Mouse (Mus musculus): ENCODE data around the gene Ddx42. TPM values are rescaled to one million over a fixed set of nuclear protein-coding genes. Genes with fewer than 3 reads are reported as not detected.

Ddx42 gene
- 104 TPM for polyA plus RNA-seq (2017; shearing (Covaris generic))

DNA sequence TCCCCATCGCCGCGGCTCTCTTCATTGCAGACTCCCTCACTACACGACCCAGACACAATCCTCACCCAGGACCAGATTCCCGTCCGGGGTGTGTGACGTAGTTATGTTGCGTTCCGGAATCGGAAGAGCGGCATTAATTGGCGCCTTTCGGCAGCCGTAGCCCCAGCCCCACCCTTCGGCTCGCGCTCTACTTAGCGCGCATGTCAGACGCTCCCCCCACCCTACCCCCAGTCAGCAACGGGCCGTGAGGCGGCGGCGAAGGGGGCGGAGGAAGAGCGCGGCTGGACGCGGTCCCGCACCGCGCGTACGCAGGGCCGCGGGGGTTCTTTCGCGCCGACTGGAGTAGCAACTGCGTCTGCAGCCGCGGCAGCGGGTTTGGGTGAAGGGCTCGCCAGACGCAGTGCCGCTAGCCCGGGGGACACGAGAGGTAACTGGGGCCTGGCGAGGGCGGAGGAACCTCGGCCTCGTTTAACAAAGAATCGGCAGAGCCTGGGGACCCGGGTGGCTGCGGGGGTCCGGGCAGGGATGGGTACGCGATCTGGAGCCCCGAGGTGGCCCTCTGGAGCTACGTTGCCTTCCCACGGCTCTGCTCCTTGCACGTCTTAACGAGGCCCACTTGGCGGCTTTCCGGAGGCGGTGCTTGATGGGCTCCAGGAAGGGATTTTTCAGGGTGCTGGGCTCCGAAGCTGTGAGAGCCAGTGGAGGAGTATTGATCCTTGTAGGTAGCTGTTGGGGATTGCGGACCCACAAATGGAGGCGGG lies at the start of gene Ddx42:
Gene Ddx42 (plus strand): TSS at position 197 of the 761 bp plus-strand sequence.

DNA sequence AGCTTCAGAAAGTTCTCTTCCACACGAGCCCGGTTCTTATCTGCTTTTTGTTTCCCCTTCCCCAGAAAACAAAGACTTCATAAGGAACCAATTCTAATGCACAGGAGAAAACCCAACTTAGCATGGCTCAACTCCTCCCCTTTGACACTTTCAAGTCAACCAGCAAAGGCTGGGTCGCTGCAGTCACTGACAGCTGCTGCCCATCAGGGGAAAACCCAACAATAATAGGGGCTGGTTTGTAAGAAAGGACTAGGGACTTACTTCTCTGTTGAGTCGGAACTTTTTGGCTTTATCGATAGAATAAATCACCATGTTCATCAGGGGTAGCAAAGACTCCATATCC lies 14.6 kb upstream of the Ddx42 start, which contains the start of gene Strada:
Gene Strada (minus strand): TSS at position 46 of the 343 bp plus-strand sequence.

DNA sequence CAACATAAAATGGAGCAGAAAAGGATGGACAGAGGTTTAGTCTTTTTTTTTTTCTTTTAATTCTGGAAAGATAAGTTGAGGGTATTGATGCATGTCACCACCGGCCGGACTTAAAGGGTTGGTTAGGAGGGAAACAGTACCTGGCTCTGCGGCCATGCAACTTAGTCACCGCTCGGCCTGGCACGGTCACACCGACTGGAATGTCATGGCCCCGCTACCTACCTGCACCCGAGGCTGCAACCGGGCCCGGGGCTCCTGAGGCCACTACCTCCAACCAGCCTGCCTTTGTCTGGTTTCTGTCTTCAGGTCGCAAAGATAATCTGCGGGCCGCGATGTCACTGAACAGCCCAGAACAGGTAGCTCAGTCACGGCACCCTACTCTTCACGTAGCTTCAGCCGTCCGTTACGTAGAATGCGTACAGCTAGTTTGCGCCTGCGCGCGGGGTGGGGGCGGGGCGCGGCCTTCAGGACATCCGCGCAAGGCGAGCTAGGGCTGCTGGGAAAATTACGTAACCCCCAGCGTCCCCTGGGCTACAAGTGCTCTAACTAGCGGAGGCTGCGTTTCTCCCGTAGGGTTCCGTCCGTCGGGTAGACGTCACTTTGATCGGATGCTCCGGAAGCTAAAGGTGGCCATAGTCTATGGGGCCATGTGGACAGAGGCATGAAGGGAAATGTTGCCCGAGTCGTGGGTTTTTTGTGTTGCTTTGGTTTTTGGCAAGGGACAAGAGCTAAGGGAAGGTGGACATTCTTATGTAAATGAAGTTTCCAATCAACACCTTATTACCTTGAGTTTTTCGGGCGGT lies 598 bp upstream of the Ddx42 start, which contains the start of gene Ccdc47:
Gene Ccdc47 (minus strand): TSS at position 418 of the 803 bp plus-strand sequence.

DNA sequence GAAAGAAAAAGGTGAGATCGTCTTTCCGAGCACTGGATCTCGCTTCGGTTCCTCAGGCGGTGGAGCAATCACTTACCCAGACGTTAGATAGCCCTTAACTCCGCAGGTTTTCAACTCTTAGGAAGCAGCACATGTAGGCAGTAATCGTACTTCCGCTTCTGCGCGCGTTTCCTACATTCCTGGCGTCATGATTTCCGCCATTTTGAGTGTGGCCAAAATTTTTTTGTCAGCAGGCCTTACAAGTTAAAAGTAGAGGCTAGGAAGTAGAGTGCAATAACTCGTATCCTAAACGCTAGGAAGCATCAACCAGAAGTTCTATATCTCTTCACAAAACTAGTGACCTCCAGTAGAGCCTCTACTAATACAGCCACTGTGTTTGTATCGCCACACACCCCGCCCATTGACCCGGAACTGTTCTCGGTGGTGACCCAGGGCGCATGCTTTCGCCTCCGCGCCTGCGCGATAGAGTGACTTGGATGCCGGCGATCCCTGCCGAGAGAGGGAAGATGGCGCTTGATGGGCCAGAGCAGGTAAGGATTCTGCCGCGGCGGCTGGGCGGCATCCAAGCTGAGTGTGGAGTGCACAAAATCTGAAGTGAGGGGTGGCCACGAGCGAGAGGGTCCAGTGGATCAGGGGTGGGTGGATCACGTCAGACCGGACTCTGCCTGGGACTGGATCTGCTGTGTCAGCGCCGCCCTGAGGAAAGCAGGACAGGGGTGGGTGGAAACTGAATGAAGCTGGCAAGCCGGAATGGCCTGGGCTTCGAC lies 39.1 kb downstream of the Ddx42 start, which contains the start of the genes Ftsj3 and Psmc5:
Gene Ftsj3 (minus strand): TSS at position 395 of the 767 bp plus-strand sequence.
Gene Psmc5 (plus strand): TSS at position 470 of the 767 bp plus-strand sequence.

DNA sequence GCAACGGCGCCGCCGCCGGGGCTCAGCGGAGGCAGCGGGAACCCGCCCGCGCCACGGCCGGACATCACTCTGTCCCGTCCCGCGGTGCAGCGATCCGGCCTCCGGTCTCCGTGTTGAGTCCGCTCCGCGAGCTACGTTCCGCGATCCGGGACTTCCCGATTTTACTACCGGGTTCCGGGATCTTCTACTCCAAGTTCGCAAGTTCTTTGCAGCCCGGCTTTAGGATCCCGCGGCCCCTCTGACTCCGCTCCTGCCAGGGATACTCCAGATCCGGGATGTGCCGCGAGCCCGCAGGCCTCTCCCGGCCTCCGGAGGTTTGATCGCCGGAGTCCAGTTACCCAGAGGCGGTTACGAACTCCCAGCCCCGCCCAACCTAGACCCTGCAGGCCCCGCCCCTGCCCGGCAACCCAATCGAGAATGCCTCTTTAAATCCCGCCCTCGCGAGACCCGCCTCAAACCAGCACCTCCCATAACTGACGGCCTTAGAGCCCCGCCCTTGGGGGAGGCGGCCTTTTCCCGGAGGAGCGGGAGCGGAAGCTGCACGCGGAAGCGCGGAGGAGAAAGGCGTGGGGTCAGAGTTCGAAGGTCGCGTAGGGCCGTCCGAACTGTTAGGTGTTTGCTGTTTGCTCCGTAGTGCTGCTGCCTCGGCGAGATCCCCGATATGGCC lies 56.1 kb downstream of the Ddx42 start, which contains the start of gene Smarcd2:
Gene Smarcd2 (minus strand): TSS at position 329 of the 667 bp plus-strand sequence.

DNA sequence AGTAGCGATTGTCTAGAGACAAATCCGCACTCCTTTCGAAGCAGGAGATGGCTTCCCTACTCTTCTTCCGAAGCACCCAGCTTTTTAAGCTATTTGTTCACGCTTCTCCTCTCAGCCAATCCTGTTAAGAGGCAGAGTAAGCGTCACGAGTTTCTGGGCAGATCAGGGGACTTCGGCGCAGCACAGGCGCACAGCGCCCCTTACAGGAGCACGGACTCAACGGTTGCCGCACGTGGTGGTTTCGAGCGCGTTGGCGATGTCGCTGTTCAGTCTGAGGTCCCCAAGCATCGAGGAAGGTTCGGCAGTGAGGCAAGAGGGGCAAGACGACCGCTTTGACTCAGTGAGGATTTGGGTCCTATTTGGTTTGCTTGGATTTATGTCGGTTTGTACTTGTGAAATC lies 59.7 kb downstream of the Ddx42 start, which contains the start of gene Tcam1:
Gene Tcam1 (plus strand): TSS at position 219 of the 400 bp plus-strand sequence.

Other genes starting within 250 kb of the Ddx42 start
- 0.08 TPM for gene Ace, start 249.0 kb upstream of the Ddx42 start, polyA plus RNA-seq (2017; shearing (Covaris generic))
- gene Ace3, start 222.3 kb upstream of the Ddx42 start, polyA plus RNA-seq (2017; shearing (Covaris generic)), result not detected
- gene Kcnh6, start 208.8 kb upstream of the Ddx42 start, polyA plus RNA-seq (2017; shearing (Covaris generic)), result 0.07 TPM
- 87.8 TPM for gene Dcaf7, start 180.1 kb upstream of the Ddx42 start, polyA plus RNA-seq (2017; shearing (Covaris generic))
- 15.5 TPM for gene Taco1, start 150.9 kb upstream of the Ddx42 start, polyA plus RNA-seq (2017; shearing (Covaris generic))
- 102 TPM for gene Map3k3, start 132.3 kb upstream of the Ddx42 start, polyA plus RNA-seq (2017; shearing (Covaris generic))
- gene Gm10840, start 56.1 kb upstream of the Ddx42 start, polyA plus RNA-seq (2017; shearing (Covaris generic)), result 0.87 TPM
- 1,824 TPM for gene Limd2, start 56.1 kb upstream of the Ddx42 start, polyA plus RNA-seq (2017; shearing (Covaris generic))
- gene Strada, start 14.8 kb upstream of the Ddx42 start, polyA plus RNA-seq (2017; shearing (Covaris generic)), result 33.1 TPM
- 97.3 TPM for gene Ccdc47, start 582 bp upstream of the Ddx42 start, polyA plus RNA-seq (2017; shearing (Covaris generic))
- 72.1 TPM for gene Ftsj3, start 39.2 kb downstream of the Ddx42 start, polyA plus RNA-seq (2017; shearing (Covaris generic))
- gene Psmc5, start 39.2 kb downstream of the Ddx42 start, polyA plus RNA-seq (2017; shearing (Covaris generic)), result 192 TPM
- 186 TPM for gene Smarcd2, start 56.0 kb downstream of the Ddx42 start, polyA plus RNA-seq (2017; shearing (Covaris generic))
- gene Tcam1, start 59.7 kb downstream of the Ddx42 start, polyA plus RNA-seq (2017; shearing (Covaris generic)), result 0.18 TPM
- gene Gh, start 84.9 kb downstream of the Ddx42 start, polyA plus RNA-seq (2017; shearing (Covaris generic)), result not detected
- gene Cd79b, start 97.8 kb downstream of the Ddx42 start, polyA plus RNA-seq (2017; shearing (Covaris generic)), result 39.5 TPM
- gene Scn4a, start 136.4 kb downstream of the Ddx42 start, polyA plus RNA-seq (2017; shearing (Covaris generic)), result not detected
- gene Prr29, start 148.5 kb downstream of the Ddx42 start, polyA plus RNA-seq (2017; shearing (Covaris generic)), result 0.24 TPM
- gene Icam2, start 171.1 kb downstream of the Ddx42 start, polyA plus RNA-seq (2017; shearing (Covaris generic)), result 119 TPM